Mouse (Mus musculus) midbrain, embryonic 16.5 days (tissue): ENCODE results near the gene Gm20388. TPM values are rescaled to one million over a fixed set of nuclear protein-coding genes. Genes with fewer than 3 reads are reported as not detected.

ENCODE experiments used
- ATAC-seq: fragments of 200-750 bp; cut with Nextera tagmentation; 2 replicates; pipeline ENCODE4 v1.8.0; 2017; ENCODE audit warnings: moderate TSS enrichment
- H3K27ac ChIP-seq: fragments of 300-500 bp; sonication (generic); 2 replicates; pipeline ENCODE4 v1.5.1; 2014; ENCODE audit warnings: mild to moderate bottlenecking, low read length, mixed read lengths
- H3K27me3 ChIP-seq: fragments of 300-500 bp; sonication (generic); 2 replicates; pipeline ENCODE4 v1.6.1; 2014; ENCODE audit warnings: low read depth, low read length, mixed read lengths; ENCODE audit not compliant: control insufficient read depth, insufficient read depth
- H3K36me3 ChIP-seq: fragments of 300-500 bp; sonication (generic); 2 replicates; pipeline ENCODE4 v1.6.1; 2014; ENCODE audit warnings: mild to moderate bottlenecking, low read length, moderate library complexity, mixed read lengths; ENCODE audit not compliant: control insufficient read depth, insufficient read depth
- H3K4me1 ChIP-seq: fragments of 300-500 bp; sonication (generic); 2 replicates; pipeline ENCODE4 v1.6.1; 2014; ENCODE audit warnings: mild to moderate bottlenecking, low read length, mixed read lengths; ENCODE audit not compliant: control insufficient read depth, insufficient read depth
- H3K4me2 ChIP-seq: fragments of 300-500 bp; sonication (generic); 2 replicates; pipeline ENCODE4 v1.6.1; 2014; ENCODE audit warnings: mild to moderate bottlenecking, low read length, mixed read lengths
- H3K4me3 ChIP-seq: fragments of 300-500 bp; sonication (generic); 2 replicates; pipeline ENCODE4 v1.5.1; 2014; ENCODE audit warnings: low read depth, mild to moderate bottlenecking, low read length, moderate library complexity, mixed read lengths
- H3K9ac ChIP-seq: fragments of 300-500 bp; sonication (generic); 2 replicates; pipeline ENCODE4 v1.6.1; 2014; ENCODE audit warnings: low read depth, low read length, mixed read lengths
- H3K9me3 ChIP-seq: fragments of 300-500 bp; sonication (generic); replicated peaks from 2 replicates; pipeline ENCODE4 v1.6.1; 2014; ENCODE audit warnings: mild to moderate bottlenecking, low read length, mixed read lengths; ENCODE audit not compliant: control insufficient read depth, poor library complexity, severe bottlenecking
- WGBS: fragments of 180-500 bp; shearing (Covaris S2); extraction: QIAGEN DNeasy Blood & Tissue Kit; methylation state at CpG from one replicate; pipeline ENCODE4 v1.1.7; 2014; 5-methylcytosine and 5-hydroxymethylcytosine counted together
- polyA plus RNA-seq: library from polyadenylated mRNA; unstranded; fragments of >200 nt; fragmentation: Nextera tagmentation; extraction: Ambion mirVana; gene quantifications from 2 replicates; pipeline ENCODE4 v1.2.1, GENCODE M21; 2015

Gene Gm20388
- polyA plus RNA-seq, 1 experiment from 2014 or later = 7.5 TPM

GRCm38 (mm10) chr8:120572534-120572933 lies 661.9 kb downstream of the Gm20388 start:
- no peak for ATAC-seq
- Histone ChIP-seq H3K4me3 (no peak overlapping the region), H3K27ac (no peak overlapping the region), H3K9me3 (no peaks in the 10 kb centered on the region), H3K27me3 (no peaks in the 10 kb centered on the region), H3K36me3 (peaks cover 63% of the 10 kb centered on the region), H3K4me2 (no peak overlapping the region), H3K9ac (no peak overlapping the region), H3K4me1 (no peaks in the 10 kb centered on the region)
- 84% methylated on average over 21 of the region's 21 CpGs for WGBS

GRCm38 (mm10) chr8:120573866-120574265 lies 663.2 kb downstream of the Gm20388 start:
- no peak overlapping the region for H3K27ac ChIP-seq
- no peak overlapping the region for H3K4me3 ChIP-seq
- no peak overlapping the region for H3K9ac ChIP-seq
- no peaks in the 10 kb centered on the region for H3K27me3 ChIP-seq
- no peak overlapping the region for H3K4me2 ChIP-seq
- H3K4me1 ChIP-seq = no peaks in the 10 kb centered on the region
- WGBS = 65% methylated on average over 11 of the region's 11 CpGs
- H3K9me3 ChIP-seq = no peaks in the 10 kb centered on the region
- peaks cover 56% of the 10 kb centered on the region for H3K36me3 ChIP-seq
- no peak for ATAC-seq

GRCm38 (mm10) chr8:120574941-120575340 lies 664.3 kb downstream of the Gm20388 start:
- H3K4me1 ChIP-seq = no peaks in the 10 kb centered on the region
- H3K27ac ChIP-seq = no peak overlapping the region
- H3K27me3 ChIP-seq = no peaks in the 10 kb centered on the region
- H3K9ac ChIP-seq = no peak overlapping the region
- H3K4me2 ChIP-seq = no peak overlapping the region
- ATAC-seq = no peak
- H3K36me3 ChIP-seq = peaks cover 50% of the 10 kb centered on the region
- 79% methylated on average over 19 of the region's 19 CpGs for WGBS
- H3K9me3 ChIP-seq = no peaks in the 10 kb centered on the region
- no peak overlapping the region for H3K4me3 ChIP-seq

- Histone ChIP-seq H3K4me3 (no peak overlapping the region), H3K27ac (no peak overlapping the region), H3K4me1 (no peaks in the 10 kb centered on the region), H3K9ac (no peak overlapping the region), H3K27me3 (no peaks in the 10 kb centered on the region), H3K9me3 (no peaks in the 10 kb centered on the region), H3K36me3 (peaks cover 49% of the 10 kb centered on the region), H3K4me2 (no peak overlapping the region)
- ATAC-seq = no peak
- 64% methylated on average over 9 of the region's 9 CpGs for WGBS
Measured at GRCm38 (mm10) chr8:120575801-120576200, 665.2 kb downstream of the Gm20388 start.

- Histone ChIP-seq H3K9me3 (no peaks in the 10 kb centered on the region), H3K27me3 (no peaks in the 10 kb centered on the region), H3K4me1 (no peaks in the 10 kb centered on the region), H3K4me3 (no peak overlapping the region), H3K36me3 (peaks cover 37% of the 10 kb centered on the region), H3K27ac (no peak overlapping the region; the same call in 1 of the 2 replicates), H3K9ac (no peak overlapping the region), H3K4me2 (no peak overlapping the region)
- ATAC-seq = no peak
- 79% methylated on average over 17 of the region's 17 CpGs for WGBS
Measured at GRCm38 (mm10) chr8:120577821-120578220, 667.2 kb downstream of the Gm20388 start.

- Histone ChIP-seq H3K27me3 (no peaks in the 10 kb centered on the region), H3K36me3 (peaks cover 20% of the 10 kb centered on the region), H3K4me2 (no peak overlapping the region), H3K4me1 (no peaks in the 10 kb centered on the region), H3K4me3 (no peak overlapping the region), H3K9ac (no peak overlapping the region), H3K9me3 (no peaks in the 10 kb centered on the region), H3K27ac (no peak overlapping the region)
- 89% methylated on average over 8 of the region's 8 CpGs for WGBS
- ATAC-seq = no peak
Measured at GRCm38 (mm10) chr8:120580336-120581000, 669.8 kb downstream of the Gm20388 start.

GRCm38 (mm10) chr8:120581329-120581728 lies 670.7 kb downstream of the Gm20388 start:
- H3K9me3 ChIP-seq = no peaks in the 10 kb centered on the region
- no peak for ATAC-seq
- H3K27me3 ChIP-seq = no peaks in the 10 kb centered on the region
- H3K4me3 ChIP-seq = no peak overlapping the region
- peaks cover 14% of the 10 kb centered on the region; the same call in 1 of the 2 replicates for H3K36me3 ChIP-seq
- no peak overlapping the region for H3K9ac ChIP-seq
- WGBS = 89% methylated on average over 12 of the region's 12 CpGs
- H3K4me1 ChIP-seq = no peaks in the 10 kb centered on the region
- H3K27ac ChIP-seq = no peak overlapping the region; the same call in 1 of the 2 replicates
- H3K4me2 ChIP-seq = no peak overlapping the region

- H3K9ac ChIP-seq = no peak overlapping the region
- no peak overlapping the region for H3K4me2 ChIP-seq
- no peak for ATAC-seq
- H3K4me1 ChIP-seq = no peaks in the 10 kb centered on the region
- H3K9me3 ChIP-seq = no peaks in the 10 kb centered on the region
- 86% methylated on average over 8 of the region's 8 CpGs for whole genome bisulfite sequencing
- H3K36me3 ChIP-seq = peaks cover 11% of the 10 kb centered on the region; the same call in 1 of the 2 replicates
- no peaks in the 10 kb centered on the region for H3K27me3 ChIP-seq
- H3K27ac ChIP-seq = no peak overlapping the region
- H3K4me3 ChIP-seq = no peak overlapping the region
Measured at GRCm38 (mm10) chr8:120581811-120582210, 671.2 kb downstream of the Gm20388 start.

- no peaks in the 10 kb centered on the region for H3K9me3 ChIP-seq
- WGBS = 96% methylated on average over 10 of the region's 10 CpGs
- ATAC-seq = no peak
- no peak overlapping the region for H3K4me3 ChIP-seq
- no peaks in the 10 kb centered on the region for H3K36me3 ChIP-seq
- no peaks in the 10 kb centered on the region for H3K27me3 ChIP-seq
- H3K4me1 ChIP-seq = peaks cover 6% of the 10 kb centered on the region
- H3K9ac ChIP-seq = no peak overlapping the region
- H3K27ac ChIP-seq = no peak overlapping the region
- no peak overlapping the region for H3K4me2 ChIP-seq
Measured at GRCm38 (mm10) chr8:120585521-120585920, 674.9 kb downstream of the Gm20388 start.
